Mouse (Mus musculus) ES-E14 (cell line): Measurements from ENCODE around the gene Hnrnpd. TPM values are rescaled to one million over a fixed set of nuclear protein-coding genes. Genes with fewer than 3 reads are reported as not detected.

Source experiments
- DNase-seq: peaks from one replicate; pipeline ENCODE4 v3.0.0-alpha.2; 2013; ENCODE audit warnings: low read depth, low spot score
- H3K27ac ChIP-seq: 2 replicates; pipeline ENCODE4 v1.5.1; 2012; ENCODE audit warnings: low read depth, mild to moderate bottlenecking, low read length, moderate library complexity, mixed read lengths; ENCODE audit not compliant: poor library complexity, insufficient read depth, severe bottlenecking
- H3K36me3 ChIP-seq: 2 replicates; pipeline ENCODE4 v1.6.1; 2012; ENCODE audit warnings: mild to moderate bottlenecking, low read length, moderate library complexity, mixed read lengths; ENCODE audit not compliant: control insufficient read depth, poor library complexity, insufficient read depth, severe bottlenecking
- H3K4me1 ChIP-seq, 2 experiments: fragments of 150-350 bp in 1 of 2; sonication (generic) in 1 of 2; 2 replicates each; pipeline ENCODE4 v1.6.1; 2012; ENCODE audit warnings: low read length in 2 of 2, mild to moderate bottlenecking in 1 of 2, mixed read lengths in 1 of 2; ENCODE audit not compliant: control insufficient read depth in 2 of 2, insufficient read depth in 2 of 2, poor library complexity in 1 of 2
- H3K4me3 ChIP-seq, 2 experiments: fragments of 150-350 bp in 1 of 2; sonication (generic) in 1 of 2; 2 replicates each; pipeline ENCODE4 v1.5.1; 2012; ENCODE audit warnings: low read length in 2 of 2, low read depth in 1 of 2, mild to moderate bottlenecking in 1 of 2, mixed read lengths in 1 of 2; ENCODE audit not compliant: insufficient read depth in 1 of 2, poor library complexity in 1 of 2, severe bottlenecking in 1 of 2
- H3K9ac ChIP-seq: 2 replicates; pipeline ENCODE4 v1.6.1; 2012; ENCODE audit warnings: low read depth, mild to moderate bottlenecking, low read length, mixed read lengths; ENCODE audit not compliant: poor library complexity, insufficient read depth, severe bottlenecking
- H3K9me3 ChIP-seq: fragments of 150-350 bp; sonication (generic); 2 replicates; pipeline ENCODE4 v1.6.1; 2012; ENCODE audit warnings: low read depth, mild to moderate bottlenecking, low read length; ENCODE audit not compliant: control insufficient read depth, insufficient read depth
- CHD2 ChIP-seq: IDR thresholded peaks from 2 replicates; pipeline ENCODE4 v1.6.1; 2014; ENCODE audit warnings: mild to moderate bottlenecking, low read depth, low read length, inconsistent platforms
- HCFC1 ChIP-seq: IDR thresholded peaks from 2 replicates; pipeline ENCODE4 v1.6.1; 2012; ENCODE audit warnings: low read length, inconsistent platforms, borderline replicate concordance; ENCODE audit not compliant: insufficient read depth
- MAFK ChIP-seq: IDR thresholded peaks from 2 replicates; pipeline ENCODE4 v1.6.1; 2014; ENCODE audit warnings: mild to moderate bottlenecking, low read depth, low read length, inconsistent platforms; ENCODE audit not compliant: insufficient read depth
- ZC3H11A ChIP-seq: IDR thresholded peaks from 2 replicates; pipeline ENCODE4 v1.6.1; 2012; ENCODE audit warnings: low read depth, mild to moderate bottlenecking, inconsistent platforms, low read length, borderline replicate concordance
- ZNF384 ChIP-seq: IDR thresholded peaks from 2 replicates; pipeline ENCODE4 v1.6.1; 2012; ENCODE audit warnings: low read depth, low read length, inconsistent platforms
- in situ Hi-C, 2 experiments: fragments of 600-800 bp; cut with MboI; formaldehyde crosslinking; loops; one replicate each; pipeline ENCODE4 v1.15.1; 2025; ENCODE audit warnings: low sequenced_read_pairs in 2 of 2, inconsistent platforms in 1 of 2; ENCODE audit not compliant: unreplicated experiment in 2 of 2
- total RNA-seq: library from RNA; depleted of rRNA; stranded (reverse); fragments of 300-350 nt; gene quantifications from 2 replicates; pipeline ENCODE4 v1.2.3, GENCODE M21; 2012

Gene Hnrnpd
- total RNA-seq, 1 experiment, result 92.4 TPM

DNA sequence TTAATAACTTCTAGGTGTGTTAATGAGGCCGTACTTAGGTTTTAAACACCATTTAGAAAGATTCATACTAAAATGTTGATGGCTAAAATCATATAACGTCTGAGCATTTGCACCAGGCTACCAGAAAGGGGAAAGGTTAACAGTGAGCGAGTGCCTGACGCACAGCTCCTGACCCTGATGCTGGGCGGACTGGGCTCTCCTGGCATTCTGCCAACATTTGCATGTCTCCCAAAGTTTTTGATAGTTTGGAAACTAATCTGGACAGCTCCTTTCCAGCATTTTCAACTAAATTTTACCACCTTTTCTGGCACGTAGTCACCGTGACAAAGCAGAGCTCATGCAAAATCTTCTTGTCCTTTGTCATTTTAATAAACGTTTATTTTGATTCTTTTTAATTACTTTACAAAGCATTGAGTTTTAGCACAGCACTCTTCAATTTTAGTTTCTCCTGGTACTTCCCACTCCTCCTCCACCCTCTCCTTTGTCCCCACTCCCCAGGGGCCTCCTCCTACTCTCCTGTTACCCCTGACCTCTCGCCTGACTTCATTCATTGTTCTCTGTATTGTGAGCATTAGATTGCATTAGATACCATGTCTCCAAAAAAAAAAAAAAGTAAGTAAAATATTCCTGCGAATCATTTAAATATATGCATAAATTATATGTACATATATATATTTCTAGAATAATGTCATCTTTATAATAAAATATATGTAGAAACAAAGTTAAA, 36.8 kb downstream of the Hnrnpd start:
- Histone ChIP-seq H3K4me3 (no peak overlapping the region), H3K27ac (no peak overlapping the region; the same call in 1 of the 2 replicates), H3K36me3 (no peaks in the 10 kb centered on the region), H3K4me1 (peaks cover 0 to 10% of the 10 kb centered on the region in 2 experiments; a peak in 2 of 4 replicates), H3K9me3 (no peaks in the 10 kb centered on the region), H3K9ac (no peak overlapping the region)
- in situ Hi-C loops, result no loop called here
- TF ChIP-seq ZC3H11A (no peak), ZNF384 (peak; percentile 69)
- no peak for DNase-seq

DNA sequence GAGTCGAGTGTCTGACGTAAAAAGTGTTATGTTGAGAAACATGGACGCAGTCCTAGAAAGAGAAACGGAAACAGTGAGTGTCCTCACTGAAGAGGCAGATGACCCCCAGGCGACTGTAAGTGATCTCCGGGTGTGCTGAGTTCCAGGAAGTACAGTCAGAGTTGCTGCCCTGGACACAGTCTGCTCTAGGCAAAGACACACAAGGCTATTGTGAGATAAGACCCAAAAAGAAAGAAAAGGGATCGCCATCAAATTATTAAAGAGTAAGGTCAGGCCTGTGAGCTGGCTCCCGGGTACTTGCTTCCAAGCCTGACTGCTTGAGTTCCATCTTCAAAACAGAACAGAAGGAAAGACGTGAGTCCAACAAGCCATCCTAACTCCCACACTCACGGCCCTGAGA, 37.5 kb downstream of the Hnrnpd start:
- H3K36me3 ChIP-seq, result no peaks in the 10 kb centered on the region
- H3K4me1 ChIP-seq, result peaks cover 0 to 10% of the 10 kb centered on the region in 2 experiments; a peak in 2 of 4 replicates
- in situ Hi-C loops, result no loop called here
- peak overlapping the region; percentile 33; the same call in 1 of the 2 replicates for H3K27ac ChIP-seq
- TF ChIP-seq MAFK (no peak), ZNF384 (no peak), ZC3H11A (no peak), HCFC1 (no peak), CHD2 (no peak)
- no peaks in the 10 kb centered on the region for H3K9me3 ChIP-seq
- DNase-seq, result no peak
- no peak overlapping the region for H3K4me3 ChIP-seq
- H3K9ac ChIP-seq, result no peak overlapping the region

DNA sequence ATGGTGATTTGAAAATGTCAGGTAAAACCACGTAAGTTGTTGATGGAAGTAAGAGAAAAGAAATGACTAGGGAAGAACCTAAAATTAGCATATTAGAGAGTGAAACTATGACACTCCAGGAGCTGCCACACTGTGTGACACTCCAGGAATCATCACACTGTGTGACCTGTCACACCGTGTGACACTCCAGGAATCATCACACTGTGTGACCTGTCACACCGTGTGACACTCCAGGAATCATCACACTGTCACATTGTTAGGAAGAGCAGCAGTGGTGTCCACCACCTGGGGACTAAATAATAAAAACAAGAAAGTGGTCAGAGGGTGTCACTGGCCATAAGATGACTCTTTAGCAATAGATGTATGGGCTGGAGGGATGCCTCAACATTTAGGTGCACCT, 39.3 kb downstream of the Hnrnpd start:
- no peak for TF ChIP-seq MAFK
- TF ChIP-seq ZNF384, result no peak
- TF ChIP-seq ZC3H11A, result no peak
- no peak for TF ChIP-seq CHD2
- no peak for TF ChIP-seq HCFC1
- Histone ChIP-seq H3K27ac (no peak overlapping the region), H3K4me1 (peaks cover 0 to 10% of the 10 kb centered on the region in 2 experiments; a peak in 2 of 4 replicates), H3K36me3 (no peaks in the 10 kb centered on the region), H3K4me3 (no peak overlapping the region), H3K9me3 (no peaks in the 10 kb centered on the region), H3K9ac (no peak overlapping the region)
- DNase-seq, result no peak
- in situ Hi-C loops, result no loop called here

- TF ChIP-seq HCFC1, result no peak
- no peak for TF ChIP-seq CHD2
- no peak for TF ChIP-seq ZC3H11A
- DNase-seq, result no peak
- Histone ChIP-seq H3K4me1 (no peaks in the 10 kb centered on the region), H3K9ac (no peak overlapping the region), H3K36me3 (no peaks in the 10 kb centered on the region), H3K27ac (no peak overlapping the region), H3K9me3 (no peaks in the 10 kb centered on the region), H3K4me3 (no peak overlapping the region)
- in situ Hi-C loops, result no loop called here
These were observed 46.8 kb downstream of the Hnrnpd start for GRCm38 (mm10) chr5:99931910-99932309.

GRCm38 (mm10) chr5:99927951-99928350, 50.8 kb downstream of the Hnrnpd start:
- Histone ChIP-seq H3K27ac (no peak overlapping the region), H3K9me3 (no peaks in the 10 kb centered on the region), H3K36me3 (no peaks in the 10 kb centered on the region), H3K4me3 (no peak overlapping the region), H3K4me1 (no peaks in the 10 kb centered on the region), H3K9ac (no peak overlapping the region)
- TF ChIP-seq CHD2, result no peak
- TF ChIP-seq ZC3H11A, result peak; percentile 67; the same call in 1 of the 2 replicates
- DNase-seq, result peak; percentile 69
- in situ Hi-C loops, result no loop called here
